Mouse (Mus musculus) liver, postnatal 0 days (tissue): Measurements from ENCODE around the gene Psme4. TPM values are rescaled to one million over a fixed set of nuclear protein-coding genes. Genes with fewer than 3 reads are reported as not detected.

ENCODE experiments used
- ATAC-seq: fragments of 200-750 bp; cut with Nextera tagmentation; 2 replicates; pipeline ENCODE4 v1.8.0; 2017; ENCODE audit warnings: mild to moderate bottlenecking, moderate library complexity
- DNase-seq: peaks from one replicate; pipeline ENCODE4 v3.0.0-alpha.2; 2016
- H3K27ac ChIP-seq: fragments of 300-500 bp; sonication (generic); 2 replicates; pipeline ENCODE4 v1.5.1; 2014; ENCODE audit warnings: antibody characterized with exemption, moderate library complexity, mild to moderate bottlenecking, low read depth
- H3K27me3 ChIP-seq: fragments of 300-500 bp; sonication (generic); 2 replicates; pipeline ENCODE4 v1.6.1; 2014; ENCODE audit warnings: low read length, control low read depth, mixed read lengths; ENCODE audit not compliant: insufficient read depth
- H3K36me3 ChIP-seq: fragments of 300-500 bp; sonication (generic); replicated peaks from 2 replicates; pipeline ENCODE4 v1.6.1; 2014; ENCODE audit warnings: mild to moderate bottlenecking, control low read depth, low read length, moderate library complexity, mixed read lengths; ENCODE audit not compliant: insufficient read depth
- H3K4me1 ChIP-seq: fragments of 300-500 bp; sonication (generic); 2 replicates; pipeline ENCODE4 v1.6.1; 2014; ENCODE audit warnings: antibody characterized with exemption, mild to moderate bottlenecking, control low read depth; ENCODE audit not compliant: insufficient read depth
- H3K4me2 ChIP-seq: fragments of 300-500 bp; sonication (generic); 2 replicates; pipeline ENCODE4 v1.6.1; 2014; ENCODE audit warnings: low read depth, mild to moderate bottlenecking, low read length, moderate library complexity, mixed read lengths
- H3K4me3 ChIP-seq: fragments of 300-500 bp; sonication (generic); 2 replicates; pipeline ENCODE4 v1.5.1; 2014; ENCODE audit warnings: low read depth, low read length
- H3K9ac ChIP-seq: fragments of 300-500 bp; sonication (generic); replicated peaks from 2 replicates; pipeline ENCODE4 v1.6.1; 2014; ENCODE audit warnings: mild to moderate bottlenecking, moderate library complexity
- H3K9me3 ChIP-seq: fragments of 300-500 bp; sonication (generic); 2 replicates; pipeline ENCODE4 v1.6.1; 2016; ENCODE audit warnings: mild to moderate bottlenecking, control low read depth, low read length, mixed read lengths
- CTCF ChIP-seq: sonication (generic); IDR thresholded peaks from 2 replicates; pipeline ENCODE4 v1.5.1; 2016; ENCODE audit warnings: antibody characterized with exemption, low read depth
- EP300 ChIP-seq: IDR thresholded peaks from 2 replicates; pipeline ENCODE4 v1.6.1; 2016; ENCODE audit warnings: antibody characterized with exemption, low read depth, mild to moderate bottlenecking
- WGBS: fragments of 180-500 bp; shearing (Covaris S2); extraction: QIAGEN DNeasy Blood & Tissue Kit; methylation state at CpG from one replicate; pipeline ENCODE4 v1.1.7; 2014; ENCODE audit not compliant: insufficient replicate concordance; 5-methylcytosine and 5-hydroxymethylcytosine counted together
- polyA plus RNA-seq: library from polyadenylated mRNA; unstranded; fragments of >200 nt; fragmentation: Nextera tagmentation; extraction: Ambion mirVana; gene quantifications from 2 replicates; pipeline ENCODE4 v1.2.1, GENCODE M21; 2015

Psme4 gene
- 7.4 and 7.8 TPM in 2 replicates for polyA plus RNA-seq

DNA sequence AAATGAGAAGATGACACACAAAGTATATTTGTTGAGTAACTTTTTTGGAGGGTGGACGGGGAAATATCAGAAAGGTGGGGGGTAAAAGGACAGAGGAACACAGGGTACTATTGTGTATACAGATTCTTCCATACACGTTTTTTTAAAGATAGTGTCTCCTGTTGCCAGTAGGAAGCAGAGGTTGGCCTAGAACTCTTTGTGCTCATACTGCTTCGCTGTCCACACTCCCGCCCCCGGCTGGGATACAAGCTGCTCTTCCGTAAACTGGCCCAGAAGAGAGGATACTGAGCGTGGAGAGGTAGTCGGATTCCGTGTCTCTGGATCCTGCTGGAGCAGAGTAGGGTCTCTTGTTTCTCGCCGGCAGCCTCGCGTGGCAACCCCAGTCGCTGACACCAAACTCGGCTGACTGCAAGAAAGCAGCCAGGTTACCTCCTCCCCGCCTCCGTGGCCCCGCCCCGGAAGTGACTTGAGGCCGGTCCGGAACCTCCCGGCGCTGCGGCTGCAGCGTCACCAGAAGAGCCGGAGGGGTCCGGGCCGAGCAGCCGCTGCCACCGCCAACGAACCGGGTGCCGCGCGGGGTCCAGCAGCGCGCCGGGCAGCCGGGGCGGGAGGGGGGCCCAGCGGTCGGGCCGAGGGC lies at the start of gene Psme4:
Gene Psme4 (plus strand): TSS at position 460 of the 637 bp plus-strand sequence.
- Histone ChIP-seq H3K4me2 (peak within 1 kb of the TSS; percentile 74), H3K27ac (peak within 1 kb of the TSS; percentile 97), H3K36me3 (no peaks in the 10 kb centered on the region), H3K9ac (peak within 1 kb of the TSS; percentile 100), H3K27me3 (no peaks in the 10 kb centered on the region), H3K4me3 (peak within 1 kb of the TSS; percentile 83), H3K9me3 (no peaks in the 10 kb centered on the region), H3K4me1 (peaks cover 22% of the 10 kb centered on the region)
- ATAC-seq: peak; percentile 95
- TF ChIP-seq EP300 (0 out of 2 replicates have a peak, but pooled peaks have one; percentile 11), CTCF (no peak)
- WGBS: 3% methylated on average over 39 of the region's 43 CpGs
- DNase-seq: peak; percentile 97

DNA sequence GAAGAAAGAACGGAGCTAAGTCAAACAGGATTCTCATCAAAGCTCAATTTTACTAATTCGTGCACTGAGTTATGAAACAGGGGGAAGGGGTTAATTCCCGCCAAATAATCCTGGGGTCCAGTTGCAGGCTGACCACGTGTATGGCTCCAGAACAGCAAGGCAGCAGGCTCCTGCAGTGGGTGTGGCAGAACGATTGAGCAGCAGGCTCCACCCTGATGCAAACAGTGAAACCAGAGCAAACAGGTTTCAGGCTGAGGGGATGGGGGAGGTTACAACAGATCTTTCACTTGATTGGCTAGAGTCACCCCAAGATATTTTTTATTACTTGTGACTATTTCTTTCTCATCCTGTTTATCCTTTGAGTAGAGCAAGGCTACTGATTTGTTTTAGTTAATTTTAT lies 48.1 kb upstream of the Psme4 start:
- Histone ChIP-seq H3K4me1 (no peaks in the 10 kb centered on the region), H3K27me3 (no peaks in the 10 kb centered on the region), H3K4me3 (no peak overlapping the region), H3K9ac (no peak overlapping the region), H3K27ac (no peak overlapping the region), H3K4me2 (no peak overlapping the region), H3K36me3 (no peaks in the 10 kb centered on the region), H3K9me3 (no peaks in the 10 kb centered on the region)
- ATAC-seq: no peak
- no peak for DNase-seq
- WGBS: 55% methylated on average over 5 of the region's 5 CpGs
- TF ChIP-seq EP300 (no peak), CTCF (no peak)

DNA sequence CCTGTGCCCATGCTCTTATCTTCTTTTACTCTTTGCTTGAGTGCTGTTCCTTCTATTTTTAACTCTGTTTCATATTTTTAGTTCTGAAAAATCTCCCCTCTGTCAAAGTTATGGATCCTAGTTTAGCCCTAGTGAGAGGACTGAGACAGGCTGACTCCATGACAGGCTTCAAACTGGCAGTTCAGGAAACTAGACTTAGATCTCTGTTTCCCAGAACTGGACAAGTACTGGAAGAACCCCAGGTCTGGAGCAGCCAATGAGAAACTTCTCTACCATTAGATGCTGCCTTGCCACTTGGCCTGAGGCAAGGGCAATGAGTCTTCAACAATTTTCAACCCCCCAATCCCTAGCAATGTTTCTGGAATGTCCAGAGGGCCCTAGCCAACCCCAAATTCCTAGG lies 40.8 kb upstream of the Psme4 start:
- no peak overlapping the region for H3K4me2 ChIP-seq
- H3K27me3 ChIP-seq: no peaks in the 10 kb centered on the region
- DNase-seq: no peak
- H3K9me3 ChIP-seq: no peaks in the 10 kb centered on the region
- no peaks in the 10 kb centered on the region for H3K36me3 ChIP-seq
- H3K4me1 ChIP-seq: no peaks in the 10 kb centered on the region
- no peak overlapping the region for H3K27ac ChIP-seq
- TF ChIP-seq CTCF: no peak
- TF ChIP-seq EP300: no peak
- no peak for ATAC-seq
- H3K9ac ChIP-seq: no peak overlapping the region
- no peak overlapping the region for H3K4me3 ChIP-seq

DNA sequence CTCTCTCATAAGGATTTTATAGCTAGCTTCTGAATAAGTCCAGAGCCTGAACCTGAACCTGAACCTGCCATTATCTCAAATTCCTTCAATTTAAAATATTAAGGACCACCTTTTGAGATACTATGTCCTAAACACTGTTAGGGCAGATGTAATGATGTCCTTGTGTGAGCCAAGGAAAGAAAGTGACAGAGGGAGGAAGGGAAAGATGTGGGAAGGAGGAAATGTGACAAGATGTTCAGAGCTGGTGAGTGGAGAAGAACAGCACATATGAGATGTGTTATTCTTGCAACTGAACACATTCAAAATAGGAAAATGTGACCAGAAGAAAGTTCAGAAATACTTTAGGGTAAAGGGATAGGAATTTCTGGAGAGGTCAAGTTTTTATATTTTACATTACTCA lies 38.1 kb upstream of the Psme4 start:
- ATAC-seq: no peak
- TF ChIP-seq CTCF (no peak), EP300 (no peak)
- Histone ChIP-seq H3K9ac (no peak overlapping the region), H3K4me3 (no peak overlapping the region), H3K27me3 (no peaks in the 10 kb centered on the region), H3K27ac (no peak overlapping the region), H3K4me1 (no peaks in the 10 kb centered on the region), H3K4me2 (no peak overlapping the region), H3K36me3 (no peaks in the 10 kb centered on the region), H3K9me3 (no peaks in the 10 kb centered on the region)
- no peak for DNase-seq

DNA sequence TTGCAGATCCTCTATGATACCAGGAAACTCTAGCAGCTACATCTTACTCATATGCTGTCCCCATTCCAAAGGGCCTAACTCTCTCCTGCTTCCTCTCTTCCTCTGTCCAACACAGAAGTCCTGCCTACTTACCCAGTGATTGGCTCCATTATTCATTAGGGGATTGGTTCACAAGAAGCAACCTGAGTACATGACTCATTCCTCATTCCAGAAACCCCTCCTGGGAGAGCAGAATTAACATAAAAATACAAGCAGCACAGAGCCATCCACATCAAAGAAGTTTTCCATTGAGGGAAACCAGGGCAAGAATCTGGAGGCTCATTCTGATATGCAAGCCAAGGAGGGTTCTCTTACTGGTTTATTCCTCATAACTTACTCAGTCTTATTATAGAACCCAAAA lies 27.5 kb upstream of the Psme4 start:
- Histone ChIP-seq H3K9me3 (no peaks in the 10 kb centered on the region), H3K9ac (no peak overlapping the region), H3K4me1 (no peaks in the 10 kb centered on the region), H3K36me3 (no peaks in the 10 kb centered on the region), H3K4me3 (no peak overlapping the region), H3K27ac (no peak overlapping the region), H3K4me2 (no peak overlapping the region), H3K27me3 (no peaks in the 10 kb centered on the region)
- no peak for ATAC-seq
- TF ChIP-seq EP300 (no peak), CTCF (no peak)
- DNase-seq: no peak

DNA sequence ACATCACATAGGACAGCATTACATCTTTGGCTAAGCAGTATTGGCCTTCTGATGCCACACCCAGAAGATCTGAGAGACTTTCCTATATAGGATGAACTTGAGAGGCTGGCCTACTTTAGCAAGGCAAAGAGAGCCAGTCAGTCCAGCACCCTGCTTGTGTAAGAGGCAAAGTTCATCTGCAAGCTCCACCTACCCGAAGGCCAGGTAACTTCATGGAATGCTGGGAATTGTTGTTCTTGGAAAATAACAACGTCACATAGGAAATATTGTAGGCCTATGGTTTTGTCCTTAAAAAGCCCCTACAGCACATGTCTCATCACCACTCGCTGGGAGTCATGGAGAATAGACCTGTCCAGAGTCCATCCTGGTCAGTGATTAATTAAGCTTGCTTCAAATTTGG lies 22.6 kb upstream of the Psme4 start:
- no peaks in the 10 kb centered on the region for H3K36me3 ChIP-seq
- H3K27ac ChIP-seq: no peak overlapping the region
- 69% methylated on average over 3 of the region's 3 CpGs for WGBS
- H3K4me2 ChIP-seq: no peak overlapping the region
- peaks cover 6% of the 10 kb centered on the region; the same call in 1 of the 2 replicates for H3K27me3 ChIP-seq
- H3K4me3 ChIP-seq: no peak overlapping the region
- no peaks in the 10 kb centered on the region for H3K4me1 ChIP-seq
- DNase-seq: no peak
- no peak for TF ChIP-seq CTCF
- no peak for TF ChIP-seq EP300
- H3K9me3 ChIP-seq: no peaks in the 10 kb centered on the region
- no peak overlapping the region for H3K9ac ChIP-seq
- ATAC-seq: peak; percentile 70; the same call in 1 of the 2 replicates

DNA sequence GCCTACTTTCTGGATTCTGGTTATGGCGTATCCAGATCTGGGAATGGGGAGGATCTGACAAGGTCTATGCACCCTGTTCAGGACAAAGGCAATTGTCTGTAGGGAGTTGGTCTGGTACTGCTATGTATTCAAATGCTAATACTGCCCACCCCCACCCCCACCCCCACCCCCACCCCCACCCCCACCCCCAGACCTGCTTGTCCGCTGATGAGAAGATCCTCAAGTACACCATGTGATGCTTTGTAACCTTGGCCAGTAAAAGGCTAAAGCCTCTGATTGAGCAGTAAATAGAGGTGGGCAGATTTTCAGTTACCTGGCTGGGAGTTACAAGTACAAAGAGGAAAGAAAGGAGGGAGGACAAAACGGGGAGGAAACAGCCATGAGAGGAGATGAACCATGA lies 21.9 kb upstream of the Psme4 start:
- Histone ChIP-seq H3K27me3 (peaks cover 8% of the 10 kb centered on the region; the same call in 1 of the 2 replicates), H3K36me3 (no peaks in the 10 kb centered on the region), H3K27ac (no peak overlapping the region), H3K4me3 (no peak overlapping the region), H3K9ac (no peak overlapping the region), H3K4me2 (no peak overlapping the region), H3K4me1 (no peaks in the 10 kb centered on the region), H3K9me3 (no peaks in the 10 kb centered on the region)
- DNase-seq: no peak
- 53% methylated on average over 3 of the region's 3 CpGs for WGBS
- ATAC-seq: no peak
- TF ChIP-seq EP300 (no peak), CTCF (no peak)
